Mouse (Mus musculus): ENCODE data around the gene Vmo1. TPM values are rescaled to one million over a fixed set of nuclear protein-coding genes. Genes with fewer than 3 reads are reported as not detected.

Gene Vmo1
- total and polyA plus RNA-seq, 3 experiments = not detected

DNA sequence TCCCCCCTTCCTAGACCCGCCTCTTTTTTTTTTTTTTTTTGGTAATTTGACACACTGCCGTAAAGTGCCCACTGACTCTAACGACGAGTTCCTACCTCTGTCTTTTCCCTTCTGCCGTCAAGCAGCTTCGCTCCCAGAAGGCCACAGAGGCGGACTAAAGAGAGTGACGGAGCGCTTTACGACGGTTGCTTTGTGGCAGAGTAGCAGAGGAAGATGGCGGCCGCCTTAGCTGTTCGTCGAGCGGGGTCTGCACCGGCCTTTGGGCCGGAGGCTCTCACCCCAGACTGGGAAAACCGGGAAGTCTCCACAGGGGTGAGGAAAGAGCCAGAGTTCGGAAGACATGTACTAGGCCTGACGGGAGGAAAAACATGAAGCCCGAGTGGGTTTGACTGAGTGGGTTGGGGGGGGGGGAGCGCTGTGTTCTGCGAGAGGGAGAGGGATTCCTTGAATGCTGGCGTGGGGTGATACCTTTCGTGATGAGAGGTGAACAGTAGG lies 10.8 kb upstream of the Vmo1 start, which contains the start of gene Psmb6:
Gene Psmb6, plus strand, starts transcription at position 184 of the 495 bp plus-strand sequence.
- peaks cover 0 to 7% of the 10 kb centered on the region in 2 experiments; a peak in 1 of 4 replicates for H3K4me1 ChIP-seq (ENCODE audit: control insufficient read depth in 1 of 2, insufficient read depth in 2 of 2, low read length in 2 of 2)
- peak within 1 kb of the TSS; percentile 59 for H3K27ac ChIP-seq (ENCODE audit: control insufficient read depth, low read depth, low read length)
- peak within 1 kb of the TSS; percentile 87 to 89 for H3K4me3 ChIP-seq (ENCODE audit: control insufficient read depth in 1 of 2, insufficient read depth in 1 of 2, low read depth in 2 of 2, low read length in 2 of 2)
- DNase-seq (ENCODE audit: low read depth, low spot score) = peak; percentile 100
- peaks cover 13% of the 10 kb centered on the region for H3K79me2 ChIP-seq (ENCODE audit: control insufficient read depth, insufficient read depth, low read length, poor library complexity)
- peaks cover 3 to 5% of the 10 kb centered on the region in 2 experiments; a peak in 3 of 4 replicates for H3K36me3 ChIP-seq (ENCODE audit: control insufficient read depth in 1 of 2, insufficient read depth in 2 of 2, low read length in 2 of 2)
- H3K9ac ChIP-seq (ENCODE audit: control insufficient read depth, low read depth, low read length, poor library complexity, severe bottlenecking) = peak within 1 kb of the TSS; percentile 91
- H3K27me3 ChIP-seq (ENCODE audit: control insufficient read depth in 1 of 2, insufficient read depth in 2 of 2, low read length in 2 of 2) = no peaks in the 10 kb centered on the region
- H3K9me3 ChIP-seq (replicated peaks; ENCODE audit: insufficient read depth, low read length) = no peaks in the 10 kb centered on the region
- TF ChIP-seq RCOR1 (IDR thresholded peaks at IDR 0.05; ENCODE audit: low read depth, low read length) (0 out of 2 replicates have a peak, but pooled peaks have one; percentile 15), NRF1 (IDR thresholded peaks at IDR 0.05; ENCODE audit: insufficient read depth, low read depth, low read length, poor library complexity, severe bottlenecking) (peak; percentile 32; the same call in 1 of the 2 replicates), GATA1 (IDR thresholded peaks at IDR 0.05; ENCODE audit: low read depth, low read length) (no peak), CHD1 (IDR thresholded peaks at IDR 0.05; ENCODE audit: low read depth, low read length) (peak; percentile 30; the same call in 1 of the 2 replicates), MAFK (IDR thresholded peaks at IDR 0.05; ENCODE audit: borderline replicate concordance, low read depth, low read length) (no peak; the same call in 1 of the 2 replicates), JUND (IDR thresholded peaks at IDR 0.05; ENCODE audit: low read depth, low read length) (0 out of 2 replicates have a peak, but pooled peaks have one; percentile 9), MXI1 (IDR thresholded peaks at IDR 0.05; ENCODE audit: low read depth, low read length) (peak; percentile 90), TCF12 (IDR thresholded peaks at IDR 0.05; ENCODE audit: low read depth, low read length) (peak; percentile 76), CHD2 (IDR thresholded peaks at IDR 0.05; ENCODE audit: low read length) (peak; percentile 42; the same call in 1 of the 2 replicates), EP300 (IDR thresholded peaks at IDR 0.05; ENCODE audit: low read depth in 1 of 2, low read length in 2 of 2) (peak in 1 of 2 experiments; percentile 47; a peak in 1 of 4 replicates), MYC (IDR thresholded peaks at IDR 0.05; ENCODE audit: low read depth, low read length) (peak; percentile 74; the same call in 1 of the 2 replicates), ETS1 (IDR thresholded peaks at IDR 0.05; ENCODE audit: low read depth, low read length) (peak; percentile 56), MAZ (IDR thresholded peaks at IDR 0.05; ENCODE audit: low read depth, low read length) (peak; percentile 91), POLR2AphosphoS2 (IDR thresholded peaks at IDR 0.05; ENCODE audit: low read length) (peak; percentile 96), POLR2A (IDR thresholded peaks at IDR 0.05; ENCODE audit: control insufficient read depth in 1 of 2, insufficient read depth in 1 of 2, low read depth in 1 of 2, low read length in 2 of 2, poor library complexity in 1 of 2) (peak; percentile 92 to 97), E2F4 (IDR thresholded peaks at IDR 0.05; ENCODE audit: borderline replicate concordance, low read depth, low read length) (no peak), NELFE (IDR thresholded peaks at IDR 0.05; ENCODE audit: low read depth, low read length) (peak; percentile 93), ZMIZ1 (IDR thresholded peaks at IDR 0.05; ENCODE audit: low read depth, low read length) (peak; percentile 95), ZKSCAN1 (IDR thresholded peaks at IDR 0.05; ENCODE audit: low read depth, low read length) (peak; percentile 81; the same call in 1 of the 2 replicates), USF1 (IDR thresholded peaks at IDR 0.05; ENCODE audit: low read depth, low read length) (no peak; the same call in 1 of the 2 replicates), USF2 (IDR thresholded peaks at IDR 0.05; ENCODE audit: borderline replicate concordance in 1 of 2, insufficient read depth in 1 of 2, low read depth in 1 of 2, low read length in 2 of 2) (no peak), HCFC1 (IDR thresholded peaks at IDR 0.05; ENCODE audit: low read depth, low read length) (peak; percentile 96), RAD21 (IDR thresholded peaks at IDR 0.05; ENCODE audit: low read depth, low read length) (no peak), SMC3 (IDR thresholded peaks at IDR 0.05; ENCODE audit: low read depth, low read length) (no peak), CTCF (IDR thresholded peaks at IDR 0.05 in 2 of 3, conservative IDR thresholded peaks at IDR 0.05 in 1 of 3; ENCODE audit: control insufficient read depth in 1 of 3, insufficient read depth in 1 of 3, low read depth in 2 of 3, low read length in 3 of 3, poor library complexity in 1 of 3, severe bottlenecking in 1 of 3) (0 out of 6 replicates have a peak, but pooled peaks of 1 of the 3 experiments have one; percentile 1), GABPA (IDR thresholded peaks at IDR 0.05; ENCODE audit: low read depth, low read length) (peak; percentile 81; the same call in 1 of the 2 replicates), ZC3H11A (IDR thresholded peaks at IDR 0.05; ENCODE audit: low read depth, low read length) (no peak), POLR2AphosphoS5 (IDR thresholded peaks at IDR 0.05; ENCODE audit: borderline replicate concordance, low read depth, low read length) (no peak), MEF2A (IDR thresholded peaks at IDR 0.05; ENCODE audit: extremely low read depth, insufficient replicate concordance, low read depth, low read length, poor library complexity, severe bottlenecking) (0 out of 2 replicates have a peak, but pooled peaks have one; percentile 32), ELF1 (IDR thresholded peaks at IDR 0.05; ENCODE audit: low read depth, low read length) (peak; percentile 93), BHLHE40 (IDR thresholded peaks at IDR 0.05; ENCODE audit: borderline replicate concordance, low read depth, low read length) (no peak), MAX (IDR thresholded peaks at IDR 0.05; ENCODE audit: low read length) (peak; percentile 44; the same call in 1 of the 2 replicates), MYB (IDR thresholded peaks at IDR 0.05; ENCODE audit: low read depth, low read length) (peak; percentile 40; the same call in 1 of the 2 replicates), TBP (IDR thresholded peaks at IDR 0.05; ENCODE audit: low read depth, low read length) (peak; percentile 88), SIN3A (IDR thresholded peaks at IDR 0.05; ENCODE audit: low read length) (peak; percentile 94), ZNF384 (IDR thresholded peaks at IDR 0.05; ENCODE audit: low read depth, low read length) (peak; percentile 98)

Measured in MEL (cell line).